Mouse (Mus musculus): Measurements from ENCODE around the gene Pomp.
A peak's percentile ranks its signal among the peaks of the same experiment; 100 is the strongest.

Gene Pomp

DNA sequence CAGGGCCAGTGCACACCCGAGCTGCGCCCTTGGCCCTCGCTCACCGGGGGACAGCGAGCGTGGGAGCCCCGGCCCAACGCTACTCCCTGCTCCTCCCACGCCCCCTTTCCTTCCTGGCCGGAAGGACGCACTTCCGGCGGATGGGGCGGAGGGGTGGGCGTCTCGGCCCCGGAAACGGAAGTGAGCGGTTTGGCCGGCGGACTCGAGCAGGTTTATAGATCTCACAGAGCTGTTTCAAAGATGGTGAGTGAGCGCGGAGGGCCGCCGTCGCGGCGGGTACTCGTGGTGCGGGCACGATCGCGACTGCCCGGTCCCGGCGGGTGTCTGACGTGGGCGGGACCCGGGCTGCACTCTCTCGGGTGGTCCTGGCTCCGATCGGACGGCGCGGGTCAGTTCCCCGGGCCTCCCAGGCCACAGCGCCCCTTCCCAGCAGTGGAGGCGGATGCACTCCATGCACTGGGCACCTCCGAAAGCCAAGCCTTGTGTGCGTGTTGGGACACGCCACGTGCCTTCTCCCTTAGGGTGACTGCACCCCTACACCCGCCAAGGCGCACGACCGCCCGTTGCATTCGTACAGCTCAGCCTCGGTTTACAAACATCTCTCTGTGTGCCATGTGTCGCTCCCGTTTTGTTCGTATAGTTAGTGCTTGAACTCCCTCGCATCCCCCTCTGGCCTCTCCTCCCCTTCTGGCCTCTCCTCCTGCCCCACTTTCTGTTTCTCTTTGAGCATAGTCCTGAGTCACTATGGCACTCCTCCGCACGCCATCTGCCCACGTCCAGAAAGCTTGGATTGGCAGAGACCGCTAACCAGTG lies at the start of gene Pomp:
Pomp (plus strand) TSS at position 13 of the 813 bp plus-strand sequence.
- peak; percentile 83 for DNase-seq (ENCODE audit: extremely low read depth, low read depth)

DNA sequence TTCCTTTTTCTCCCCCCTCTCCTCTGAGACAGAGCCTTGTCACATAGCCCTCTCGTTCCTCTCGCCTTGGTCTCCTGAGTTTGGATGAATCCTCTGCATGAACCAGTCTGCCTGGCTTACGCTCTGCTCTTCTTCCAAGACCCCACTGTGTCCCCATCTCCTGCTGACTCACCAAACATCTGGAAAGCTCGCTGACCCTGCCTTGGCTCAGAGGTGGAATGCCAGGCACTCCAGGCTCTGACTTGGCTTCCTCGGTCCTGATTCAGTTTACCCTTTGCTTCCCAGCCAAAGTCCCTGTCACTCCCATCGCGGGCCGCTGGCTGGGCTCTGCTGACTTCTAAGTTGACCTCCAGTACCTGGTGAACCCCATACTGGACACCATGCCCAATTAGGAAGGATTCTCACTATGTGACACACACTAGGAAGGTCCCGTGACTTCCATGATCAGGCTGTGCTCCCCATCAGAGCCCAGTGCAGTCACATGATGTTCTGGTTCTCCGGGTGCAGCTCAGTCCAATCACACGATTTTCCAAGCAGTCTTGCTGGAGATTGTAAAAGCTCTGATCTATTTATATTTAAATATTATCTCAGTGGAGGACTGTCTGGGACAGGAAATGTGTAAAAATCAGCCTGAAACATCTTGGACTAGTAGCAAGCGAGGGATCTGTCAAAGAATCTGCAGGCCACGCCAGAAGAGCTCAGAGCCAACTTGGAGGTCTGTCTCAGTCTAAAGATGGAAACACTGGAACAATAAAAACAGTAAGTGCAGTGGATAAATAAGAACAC lies 47.8 kb upstream of the Pomp start:
- DNase-seq (ENCODE audit: extremely low read depth, low read depth): no peak

DNA sequence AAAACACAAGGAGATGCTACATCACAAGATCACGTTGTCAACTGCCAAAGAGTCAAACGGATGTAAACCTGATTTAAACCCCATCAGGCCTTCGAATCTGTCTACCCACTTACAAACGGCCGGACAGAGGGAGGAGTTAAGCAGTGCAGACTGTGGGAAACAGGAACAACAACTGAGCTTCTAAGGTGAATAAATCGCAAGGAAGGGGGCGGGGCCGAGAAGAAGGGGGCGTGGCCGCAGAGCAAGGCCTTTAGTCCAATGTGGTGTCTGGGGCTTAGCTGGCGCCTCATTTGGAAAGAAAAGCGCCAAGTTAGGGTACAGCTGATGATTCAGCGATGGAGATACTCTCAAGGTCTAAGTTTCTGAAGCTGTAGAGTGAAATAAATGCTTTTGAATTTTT lies 45.3 kb upstream of the Pomp start:
- no peak for DNase-seq (ENCODE audit: extremely low read depth, low read depth)

DNA sequence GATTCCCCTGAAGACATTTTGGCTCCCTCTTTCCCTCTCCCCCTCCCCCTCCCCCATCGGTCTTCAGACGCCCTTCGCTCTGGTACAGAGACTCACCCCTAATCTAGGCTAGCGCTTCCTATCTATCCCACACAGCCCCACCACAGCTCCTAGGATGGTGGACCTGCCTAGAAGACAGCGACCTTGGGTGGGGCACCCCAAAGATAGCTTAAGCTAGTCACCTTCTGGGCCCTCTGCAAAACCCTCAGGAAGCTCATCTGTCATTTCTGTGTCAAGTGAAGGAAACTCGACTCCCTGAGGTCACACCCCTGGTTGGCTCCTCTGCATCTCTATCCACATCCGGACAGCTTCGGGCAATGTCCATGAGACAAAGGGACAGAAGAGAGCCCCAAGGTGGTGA lies 44.7 kb upstream of the Pomp start:
- DNase-seq (ENCODE audit: extremely low read depth, low read depth): peak; percentile 58

DNA sequence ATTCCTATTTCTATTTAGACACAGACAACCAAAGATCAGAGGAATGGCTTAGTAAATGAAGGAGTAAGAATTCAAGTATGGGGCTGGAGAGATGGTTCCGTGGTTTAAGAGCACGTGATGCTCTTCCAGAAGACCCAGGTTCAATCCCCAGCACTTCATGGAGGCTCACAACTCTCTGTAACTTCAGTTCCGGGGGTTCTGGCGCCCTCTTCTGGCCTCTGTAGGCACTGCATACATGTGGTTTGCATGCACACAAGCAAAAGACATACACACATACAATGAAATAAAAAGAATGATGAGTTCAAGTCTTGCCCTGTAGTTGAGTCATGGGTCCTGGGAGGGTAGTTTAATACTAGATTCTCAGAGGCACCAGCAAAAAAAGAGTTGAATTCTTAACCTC lies 43.8 kb upstream of the Pomp start:
- DNase-seq (ENCODE audit: extremely low read depth, low read depth): no peak

DNA sequence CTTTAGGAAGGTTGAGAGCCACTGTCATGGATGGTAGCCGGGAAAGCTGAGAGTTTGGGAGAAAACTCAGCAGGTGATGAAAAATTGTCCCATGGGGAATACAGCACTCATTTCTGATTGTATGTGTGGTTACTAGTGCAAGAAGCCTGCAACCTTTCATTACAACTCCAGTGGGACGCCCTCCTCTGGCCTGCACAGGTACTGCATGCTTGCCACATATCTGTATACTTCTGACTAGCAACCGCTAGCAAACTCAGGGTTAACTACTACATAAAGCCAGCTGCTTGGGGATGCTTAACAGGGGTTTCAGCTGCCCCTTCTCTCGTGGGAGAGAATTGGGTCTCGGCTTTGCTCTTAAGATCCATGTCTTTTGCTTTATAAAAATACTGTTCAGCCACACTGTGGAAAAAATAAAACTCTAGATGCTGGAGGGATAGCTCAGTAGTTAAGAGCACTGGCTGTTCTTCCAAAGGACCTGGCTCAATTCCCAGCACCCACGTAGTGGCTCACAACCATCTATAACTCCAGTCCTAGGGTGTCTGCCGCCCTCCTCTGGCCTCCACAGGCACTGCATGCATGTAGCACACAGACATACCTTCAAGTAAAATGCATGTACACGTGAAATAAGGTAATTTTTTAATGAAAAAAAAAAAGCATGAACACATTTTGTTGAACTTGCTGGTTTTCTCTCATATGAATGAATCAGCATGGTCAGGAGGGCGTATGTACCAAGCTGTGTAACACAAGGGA lies 42.3 kb upstream of the Pomp start:
- no peak for DNase-seq (ENCODE audit: extremely low read depth, low read depth)

DNA sequence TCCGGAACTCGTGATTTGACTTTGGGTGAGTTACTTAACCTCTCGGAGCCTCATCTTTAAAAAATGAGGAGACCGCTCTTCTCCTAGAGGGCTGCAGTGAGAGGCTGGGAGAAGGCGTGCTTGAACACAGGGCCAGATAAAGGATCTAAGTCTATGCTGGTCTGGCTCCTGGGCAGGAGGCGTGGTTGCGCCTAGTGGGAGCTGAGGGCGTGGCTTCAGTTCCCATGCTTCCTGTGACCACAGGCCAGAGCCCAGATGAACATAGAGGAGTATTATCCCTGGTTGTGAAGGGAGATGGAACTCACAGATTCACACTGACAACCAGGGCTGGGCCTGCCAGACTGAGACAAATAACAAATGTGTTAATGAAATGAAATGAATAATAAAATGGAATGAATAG lies 41.4 kb upstream of the Pomp start:
- no peak for DNase-seq (ENCODE audit: extremely low read depth, low read depth)

DNA sequence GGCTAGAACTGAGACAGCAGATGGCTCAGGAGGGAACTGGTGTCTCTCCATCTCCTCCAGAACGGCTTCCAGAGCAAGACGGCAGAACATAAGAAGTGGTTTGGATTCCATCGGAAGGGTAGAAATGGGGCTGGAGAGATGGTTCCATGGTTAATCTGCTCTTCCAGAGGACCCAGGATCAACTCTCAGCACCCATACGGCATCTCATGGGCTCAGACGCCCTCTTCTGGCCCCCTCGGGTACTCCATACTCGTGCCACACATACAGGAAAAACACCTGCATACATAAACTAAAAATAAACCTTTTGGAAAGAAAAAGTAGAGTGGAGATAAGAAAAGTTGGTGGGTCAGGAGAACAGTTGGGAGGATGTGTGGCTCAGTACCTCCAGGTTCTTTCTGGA lies 40.4 kb upstream of the Pomp start:
- DNase-seq (ENCODE audit: extremely low read depth, low read depth): no peak

DNA sequence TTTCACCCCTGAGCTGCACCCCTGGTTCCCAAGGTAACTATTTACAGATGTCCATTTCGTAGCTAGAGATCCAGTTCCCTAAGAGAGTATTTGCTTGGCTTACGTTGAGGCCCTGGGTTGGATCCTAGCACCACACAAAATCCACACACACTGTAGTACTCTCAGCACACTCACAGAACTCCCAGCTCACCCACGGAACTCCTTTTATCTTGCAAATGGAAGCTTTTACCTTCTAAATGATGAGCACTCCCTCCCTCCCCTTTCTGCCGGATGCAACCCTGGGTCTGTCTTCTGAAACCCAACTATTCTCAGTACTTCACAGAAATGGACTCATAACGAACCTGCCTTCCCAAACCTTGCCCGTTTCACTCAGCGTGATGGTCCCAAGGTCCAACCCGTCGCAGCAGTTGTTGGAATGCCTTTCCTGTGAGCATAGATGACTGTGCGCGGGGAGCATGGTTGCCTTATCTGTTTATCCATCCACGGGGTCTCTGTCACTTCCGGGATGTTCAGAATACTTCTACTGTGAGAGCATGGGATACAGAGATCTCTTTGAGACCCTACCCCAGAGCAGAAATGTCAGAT lies 36.1 kb upstream of the Pomp start:
- DNase-seq (ENCODE audit: extremely low read depth, low read depth): no peak

DNA sequence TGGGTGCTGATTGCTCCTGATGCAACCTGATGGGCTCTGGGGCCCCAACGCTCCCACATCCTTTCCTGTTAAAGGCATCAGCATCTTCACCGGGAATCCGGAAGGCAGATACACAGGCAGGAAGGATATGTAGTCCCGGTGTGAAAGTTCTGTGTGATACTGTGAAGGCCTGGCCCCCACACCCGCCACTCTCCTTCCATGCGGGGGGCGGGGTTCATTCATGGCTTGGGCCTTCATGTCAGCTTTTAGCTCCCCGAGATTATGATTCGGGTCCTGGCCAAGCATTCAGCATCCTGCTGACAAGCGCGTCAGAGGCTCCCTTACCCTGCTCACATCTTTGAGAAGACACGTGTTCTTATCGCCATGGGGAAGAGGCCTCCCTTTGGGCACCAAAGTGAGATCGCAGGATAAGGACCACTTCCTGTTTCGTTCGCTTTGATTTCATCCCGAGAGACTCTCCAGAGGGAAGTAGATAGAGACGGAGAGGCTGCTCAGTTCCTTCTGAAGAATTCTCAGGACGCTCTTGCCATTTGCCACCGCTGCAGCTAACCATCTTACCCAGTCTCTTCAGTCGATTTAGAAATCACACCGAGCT lies 34.8 kb upstream of the Pomp start:
- no peak for DNase-seq (ENCODE audit: extremely low read depth, low read depth)

DNA sequence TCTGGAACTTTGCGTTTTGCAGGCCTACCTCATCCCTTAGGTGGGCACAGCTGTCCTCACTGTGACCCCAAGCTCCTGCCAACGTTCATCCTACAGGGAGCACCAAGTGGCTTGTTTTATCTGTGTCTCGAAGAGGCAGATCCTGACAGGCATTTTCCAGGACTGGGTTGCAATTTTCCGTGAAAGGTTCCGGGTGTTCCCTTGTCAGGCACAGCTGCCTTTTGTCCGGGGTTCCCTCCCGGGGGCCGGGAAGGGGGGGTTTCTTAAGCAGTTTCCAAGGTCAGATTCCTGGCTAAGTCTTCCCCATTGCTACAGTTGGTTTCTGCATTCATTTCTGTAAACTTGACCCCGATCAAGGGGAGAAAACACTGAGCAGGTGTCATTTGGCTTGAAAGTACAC lies 34.2 kb upstream of the Pomp start:
- DNase-seq (ENCODE audit: extremely low read depth, low read depth): no peak

DNA sequence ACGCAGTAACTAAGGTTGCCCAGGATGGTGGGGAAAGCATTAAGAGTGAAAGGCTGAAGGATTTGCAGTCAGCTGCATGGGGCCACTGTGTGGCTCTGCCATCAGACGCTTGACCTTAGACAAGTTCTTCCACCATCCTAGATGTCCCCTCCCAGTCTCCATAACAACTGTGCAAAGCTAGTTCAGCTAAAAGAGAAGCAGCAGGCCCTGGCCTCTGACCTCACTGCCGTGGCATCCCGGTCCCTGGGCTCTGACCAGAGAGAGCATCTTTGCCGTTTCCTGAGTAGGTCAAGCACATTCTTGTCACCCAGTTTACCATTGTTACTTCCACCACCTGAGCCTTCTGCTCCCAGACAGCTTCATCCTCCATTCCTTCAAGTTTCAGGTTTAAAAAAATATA lies 33.7 kb upstream of the Pomp start:
- no peak for DNase-seq (ENCODE audit: extremely low read depth, low read depth)

DNA sequence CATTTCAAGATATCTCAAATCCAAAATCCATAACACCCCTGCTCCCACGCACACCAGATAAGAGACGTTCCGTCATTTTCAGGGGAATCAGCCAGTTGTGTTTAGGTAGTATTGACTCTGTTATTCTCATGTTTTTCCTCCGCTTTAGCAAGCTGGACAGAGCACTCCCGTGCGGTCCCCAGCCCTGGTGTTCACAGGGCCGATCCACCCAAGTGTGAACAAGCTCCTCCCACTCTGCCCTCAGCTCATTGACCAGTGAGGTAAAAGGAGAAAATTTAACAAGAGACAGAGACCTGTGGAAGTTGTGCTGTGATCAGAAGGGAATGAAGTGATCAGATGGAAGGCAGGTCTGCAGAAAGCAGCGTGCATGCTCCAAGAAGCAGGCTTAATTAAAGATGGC lies 31.4 kb upstream of the Pomp start:
- DNase-seq (ENCODE audit: extremely low read depth, low read depth): no peak

DNA sequence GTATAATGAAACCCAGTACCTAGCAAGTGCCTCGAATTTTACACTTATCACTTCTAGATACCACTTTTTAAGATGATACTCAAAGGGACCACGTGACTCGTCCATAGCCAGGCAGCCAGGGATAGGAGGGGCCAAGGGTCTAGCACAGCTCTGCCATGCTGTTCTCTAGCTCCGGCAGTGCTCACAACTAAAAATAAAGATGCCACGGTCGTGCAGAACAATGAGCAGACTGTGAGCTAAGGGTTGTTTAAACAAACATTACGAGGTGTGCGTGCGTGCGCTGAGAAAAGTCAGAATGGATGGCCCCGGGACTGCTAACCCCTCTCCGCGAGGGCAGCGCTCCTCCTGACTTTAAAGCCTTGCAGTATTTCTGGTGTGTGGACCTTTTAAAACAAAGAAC lies 27.4 kb upstream of the Pomp start:
- DNase-seq (ENCODE audit: extremely low read depth, low read depth): no peak

DNA sequence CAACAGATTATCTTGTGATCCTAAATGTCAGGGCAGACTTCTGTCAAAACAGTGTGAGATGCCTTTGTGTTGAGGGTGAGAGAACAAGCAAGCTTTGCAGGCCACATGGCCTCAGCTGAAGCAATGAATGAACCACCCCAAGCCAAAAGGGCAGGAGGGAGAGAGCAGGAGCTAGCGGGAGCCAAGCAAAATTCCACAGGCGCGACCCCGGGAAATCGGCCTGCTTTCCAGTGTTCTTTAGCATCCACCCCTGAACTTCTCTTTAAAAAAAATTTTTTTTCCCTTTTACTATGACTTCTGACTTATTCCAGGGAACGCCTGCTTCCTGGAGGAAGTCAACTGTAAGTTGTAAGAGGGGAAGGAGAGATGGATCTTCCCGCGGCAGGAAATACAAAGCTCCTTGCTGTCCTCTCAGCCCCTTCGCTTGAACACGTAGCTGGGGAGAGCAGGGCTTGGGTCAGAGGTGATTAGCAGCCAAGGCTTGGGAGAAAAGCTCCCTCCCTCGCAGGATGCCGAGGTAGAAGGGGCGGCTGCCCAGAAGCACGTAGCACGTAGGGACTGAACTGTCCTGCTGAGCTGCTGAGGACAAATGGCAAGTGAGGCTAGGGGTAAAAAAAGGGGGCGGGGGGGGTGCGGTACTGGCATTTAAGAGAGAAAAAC lies 25.3 kb upstream of the Pomp start:
- DNase-seq (ENCODE audit: extremely low read depth, low read depth): no peak

DNA sequence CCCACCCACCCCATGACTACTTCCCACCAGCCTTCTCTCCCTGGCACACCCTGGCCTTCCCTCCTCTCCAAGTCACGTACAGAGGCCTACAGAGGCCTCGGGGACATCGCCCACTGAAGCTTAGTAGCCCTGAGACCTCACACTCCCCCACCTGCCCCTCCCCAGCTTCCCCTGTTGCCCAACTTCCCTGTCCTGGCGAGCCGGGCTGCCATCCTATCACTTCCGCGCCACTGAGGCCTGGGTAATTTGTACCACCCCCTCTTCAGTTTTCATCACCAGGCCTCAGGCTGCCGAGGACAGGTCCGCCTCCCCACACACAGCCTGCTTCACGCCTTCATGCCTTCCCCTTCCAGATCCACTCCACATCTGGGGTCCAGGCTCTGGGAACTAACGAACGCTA lies 20.8 kb upstream of the Pomp start:
- DNase-seq (ENCODE audit: extremely low read depth, low read depth): no peak

DNA sequence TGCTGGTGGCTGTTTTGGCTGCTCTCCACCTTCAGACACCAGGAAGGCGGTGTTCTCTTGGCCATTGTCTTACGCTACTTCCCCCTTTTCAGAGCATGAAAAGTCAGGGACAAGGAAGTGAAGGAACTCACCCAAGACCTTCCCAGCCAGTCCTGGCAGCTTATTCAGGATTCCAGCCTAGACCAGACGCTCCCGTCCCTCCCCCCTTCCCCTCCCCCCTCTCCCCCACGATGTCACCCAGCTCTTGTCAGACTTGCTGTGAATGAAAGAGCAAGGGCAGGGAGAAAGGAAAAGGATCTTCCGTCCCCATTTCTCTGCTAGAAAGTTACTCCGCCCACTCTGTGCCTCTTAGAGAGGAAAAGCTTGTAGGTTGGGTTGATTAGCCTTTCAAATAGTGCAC lies 16.9 kb upstream of the Pomp start:
- no peak for DNase-seq (ENCODE audit: extremely low read depth, low read depth)

DNA sequence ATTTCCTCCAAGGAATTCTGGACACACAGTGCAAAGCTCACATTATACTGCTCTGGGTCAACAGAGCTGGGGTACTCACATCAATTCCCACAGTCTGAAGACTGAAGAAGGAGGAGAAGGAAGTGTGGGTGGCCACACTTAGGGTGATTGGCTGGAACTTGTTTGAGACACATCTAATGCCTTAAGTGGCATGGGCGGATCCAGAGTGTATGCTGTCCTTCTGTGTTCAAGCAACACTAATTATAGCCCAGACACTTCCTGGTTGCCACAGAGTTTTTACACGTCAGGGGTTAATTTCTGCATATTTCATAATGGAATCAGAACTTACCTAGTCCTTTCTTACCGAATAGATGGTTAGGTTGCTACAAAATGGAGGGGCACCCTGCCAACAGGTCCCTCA lies 14.9 kb upstream of the Pomp start:
- no peak for DNase-seq (ENCODE audit: extremely low read depth, low read depth)

DNA sequence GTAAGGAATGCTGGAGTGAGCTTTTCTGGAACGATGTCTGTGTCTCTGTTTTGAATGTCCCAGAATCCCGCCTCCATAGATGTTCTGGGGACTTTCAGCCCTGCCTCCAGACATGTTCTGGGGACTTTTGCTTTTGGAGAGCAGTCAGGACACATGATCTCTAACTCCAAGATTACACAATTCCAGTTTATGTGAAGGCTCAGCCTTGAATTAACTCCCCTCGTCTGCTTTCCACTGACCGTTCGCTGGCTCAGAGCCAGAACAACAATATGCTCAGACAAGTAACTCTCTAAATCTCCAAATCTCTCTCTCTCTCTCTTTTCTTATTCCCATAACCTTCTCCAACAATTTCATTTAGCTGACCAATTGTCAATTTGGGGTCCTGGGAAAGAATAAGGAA lies 12.9 kb upstream of the Pomp start:
- DNase-seq (ENCODE audit: extremely low read depth, low read depth): no peak

DNA sequence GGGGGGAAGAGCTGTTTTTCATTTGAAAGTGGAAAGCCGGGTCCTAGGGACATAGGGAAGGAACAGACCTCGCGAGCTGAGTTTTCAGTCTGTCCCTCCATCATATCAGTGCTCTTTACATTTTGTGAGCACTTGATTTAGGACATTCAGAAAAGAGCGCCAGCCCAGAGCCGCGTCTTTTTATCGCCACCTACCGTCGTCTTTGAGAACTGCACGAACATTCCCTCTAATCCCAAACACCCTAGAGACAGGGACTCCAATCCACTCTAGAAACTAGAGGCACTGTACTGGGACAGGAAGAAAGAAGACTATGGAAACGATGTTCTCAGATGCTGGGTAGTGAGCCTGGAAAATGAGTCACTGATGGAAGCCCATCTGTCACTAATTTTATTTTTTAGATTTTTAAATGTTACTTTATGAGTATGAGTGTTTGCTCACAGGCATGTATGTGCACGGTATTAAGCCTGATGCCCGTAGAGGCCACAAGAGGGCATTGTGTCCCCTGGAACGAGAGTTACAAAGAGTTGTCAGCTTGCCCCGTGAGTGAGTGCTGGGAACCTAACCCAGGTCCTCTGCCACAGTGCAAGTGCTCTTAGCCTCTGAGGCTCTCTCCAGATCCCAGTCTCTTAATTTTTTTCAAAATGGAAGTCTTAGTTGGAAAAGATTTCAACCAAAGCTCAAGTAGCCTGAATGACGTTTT lies 11.9 kb upstream of the Pomp start:
- peak; percentile 37 for DNase-seq (ENCODE audit: extremely low read depth, low read depth)
